Mouse (Mus musculus): ENCODE results near the gene Lefty1. TPM values are rescaled to one million over a fixed set of nuclear protein-coding genes. Genes with fewer than 3 reads are reported as not detected.

Lefty1 gene
- total RNA-seq, 2 experiments from 2014 or later: 0.96 to 1.5 TPM

Other genes with a start within 250 kb of the Lefty1 start
- gene Mixl1, start 238.0 kb upstream of the Lefty1 start, total RNA-seq (2021): not detected
- gene Acbd3, start 209.0 kb upstream of the Lefty1 start, total RNA-seq (2021): 10 to 100 TPM; 36.1 to 36.9 TPM
- gene H3f3a, start 121.1 kb upstream of the Lefty1 start, total RNA-seq (2021): 100 to 1,000 TPM; 776 to 797 TPM
- 10 to 100 TPM; 18.5 to 20.0 TPM for gene Sde2, start 83.9 kb upstream of the Lefty1 start, total RNA-seq (2021)
- not detected for gene Lefty2, start 41.9 kb upstream of the Lefty1 start, total RNA-seq (2021)
- 10 to 100 TPM; 24.1 to 27.0 TPM for gene Pycr2, start 30.7 kb upstream of the Lefty1 start, total RNA-seq (2021)
- gene Tmem63a, start 7.3 kb downstream of the Lefty1 start, total RNA-seq (2021): 10 to 100 TPM; 15.3 to 17.3 TPM
- gene Ephx1, start 85.9 kb downstream of the Lefty1 start, total RNA-seq (2021): 10 to 100 TPM; 29.3 to 31.4 TPM
- gene 9130409I23Rik, start 116.2 kb downstream of the Lefty1 start, total RNA-seq (2021): not detected
- 10 to 100 TPM; 14.9 to 16.8 TPM for gene Nvl, start 209.2 kb downstream of the Lefty1 start, total RNA-seq (2021)
- 10 to 100 TPM; 29.6 to 31.2 TPM for gene Cnih4, start 209.7 kb downstream of the Lefty1 start, total RNA-seq (2021)

Measured in gastrocnemius, postnatal 4 days (tissue).